Mouse (Mus musculus) leukemia stem cell, adult 10-12 weeks (primary cell): Measurements from ENCODE around the gene Fah. TPM values are rescaled to one million over a fixed set of nuclear protein-coding genes. Genes with fewer than 3 reads are reported as not detected.

Experiments
- polyA plus RNA-seq: library from polyadenylated mRNA; stranded (reverse); fragments of >175 nt; gene quantifications from 2 replicates; pipeline ENCODE4 v1.2.3, GENCODE M21; 2012; ENCODE audit warnings: low replicate concordance

Gene Fah
- polyA plus RNA-seq = 0.65 and 1.2 TPM in 2 replicates

GRCm38 (mm10) chr7:84606293-84606749 is at the start of gene Fah:
TSS of gene Fah (minus strand) at chr7:84606722.

Other genes starting within 250 kb of the Fah start
- gene Arnt2, start 196.5 kb downstream of the Fah start, polyA plus RNA-seq = 0.23 and 0.65 TPM in 2 replicates
- 0.02 TPM in 1 of 2 replicates, not detected in the other for gene Gm2115, start 77.8 kb downstream of the Fah start, polyA plus RNA-seq
- 9.3 and 11.8 TPM in 2 replicates for gene Zfand6, start 83.2 kb upstream of the Fah start, polyA plus RNA-seq
- gene Olfr291, start 246.8 kb upstream of the Fah start, polyA plus RNA-seq = not detected in 2 replicates